Mouse (Mus musculus): ENCODE measurements around the gene Mad1l1.

The Mad1l1 gene

GRCm38 (mm10) chr5:139978525-139979276, 342.7 kb downstream of the Mad1l1 start:
- DNase-seq: no peak

GRCm38 (mm10) chr5:139977476-139977875, 343.9 kb downstream of the Mad1l1 start:
- DNase-seq: no peak

- DNase-seq: no peak
These were observed 344.8 kb downstream of the Mad1l1 start for GRCm38 (mm10) chr5:139976584-139976983.

- no peak for DNase-seq
These were observed 351.1 kb downstream of the Mad1l1 start for GRCm38 (mm10) chr5:139970186-139970631.

GRCm38 (mm10) chr5:139969151-139969948, 352.0 kb downstream of the Mad1l1 start:
- DNase-seq: no peak

- DNase-seq: no peak
These were observed 355.8 kb downstream of the Mad1l1 start for GRCm38 (mm10) chr5:139965596-139965995.

- DNase-seq: no peak
These were observed 357.0 kb downstream of the Mad1l1 start for GRCm38 (mm10) chr5:139964391-139964790.

- DNase-seq: no peak
These were observed 361.6 kb downstream of the Mad1l1 start for GRCm38 (mm10) chr5:139959741-139960140.
